Mouse (Mus musculus) ZHBTc4 (cell line): ENCODE data around the gene Bcas2.

ENCODE experiments used
- DNase-seq: peaks from one replicate; pipeline ENCODE4 v3.0.0-alpha.2; 2011; ENCODE audit warnings: low read depth, low spot score

The Bcas2 gene

GRCm38 (mm10) chr3:103159232-103159900 is 12.1 kb upstream of the Bcas2 start:
- DNase-seq: no peak

- DNase-seq: peak; percentile 88
Observed at GRCm38 (mm10) chr3:103169771-103170170, 1.7 kb upstream of the Bcas2 start.

GRCm38 (mm10) chr3:103172615-103173014 is 1.2 kb downstream of the Bcas2 start:
- DNase-seq: no peak

- no peak for DNase-seq
Observed at GRCm38 (mm10) chr3:103176740-103177139, 5.3 kb downstream of the Bcas2 start.

GRCm38 (mm10) chr3:103179527-103179926 is 8.1 kb downstream of the Bcas2 start:
- no peak for DNase-seq

GRCm38 (mm10) chr3:103181171-103181570 is 9.7 kb downstream of the Bcas2 start:
- peak; percentile 48 for DNase-seq

- DNase-seq: peak; percentile 59
Observed at GRCm38 (mm10) chr3:103182821-103183220, 11.4 kb downstream of the Bcas2 start.

- DNase-seq: peak; percentile 40
Observed at GRCm38 (mm10) chr3:103184467-103184866, 13.0 kb downstream of the Bcas2 start.

- peak; percentile 63 for DNase-seq
Observed at GRCm38 (mm10) chr3:103188451-103188850, 17.0 kb downstream of the Bcas2 start.

GRCm38 (mm10) chr3:103188856-103189255 is 17.4 kb downstream of the Bcas2 start:
- peak; percentile 86 for DNase-seq

- peak; percentile 60 for DNase-seq
Observed at GRCm38 (mm10) chr3:103192161-103192560, 20.7 kb downstream of the Bcas2 start.

GRCm38 (mm10) chr3:103193186-103193585 is 21.7 kb downstream of the Bcas2 start:
- DNase-seq: peak; percentile 62

- no peak for DNase-seq
Observed at GRCm38 (mm10) chr3:103196320-103196823, 24.9 kb downstream of the Bcas2 start.

- no peak for DNase-seq
Observed at GRCm38 (mm10) chr3:103199386-103199785, 27.9 kb downstream of the Bcas2 start.

GRCm38 (mm10) chr3:103201105-103201504 is 29.6 kb downstream of the Bcas2 start:
- DNase-seq: peak; percentile 94

GRCm38 (mm10) chr3:103203554-103203953 is 32.1 kb downstream of the Bcas2 start:
- DNase-seq: peak; percentile 71

GRCm38 (mm10) chr3:103204445-103204844 is 33.0 kb downstream of the Bcas2 start:
- DNase-seq: peak; percentile 84

GRCm38 (mm10) chr3:103206393-103206792 is 34.9 kb downstream of the Bcas2 start:
- DNase-seq: no peak

GRCm38 (mm10) chr3:103207749-103208148 is 36.3 kb downstream of the Bcas2 start:
- peak; percentile 98 for DNase-seq

GRCm38 (mm10) chr3:103208237-103208636 is 36.8 kb downstream of the Bcas2 start:
- no peak for DNase-seq

GRCm38 (mm10) chr3:103211101-103211500 is 39.6 kb downstream of the Bcas2 start:
- DNase-seq: peak; percentile 35

- no peak for DNase-seq
Observed at GRCm38 (mm10) chr3:103212142-103212541, 40.7 kb downstream of the Bcas2 start.

GRCm38 (mm10) chr3:103213537-103213936 is 42.1 kb downstream of the Bcas2 start:
- DNase-seq: no peak
